Mouse (Mus musculus): Measurements from ENCODE around the gene Gp1ba. TPM values are rescaled to one million over a fixed set of nuclear protein-coding genes. Genes with fewer than 3 reads are reported as not detected.
A peak's percentile ranks its signal among the peaks of the same experiment; 100 is the strongest.

Gp1ba gene
- polyA plus RNA-seq, 2 experiments = 4.5 to 7.6 TPM

GRCm38 (mm10) chr11:70668335-70668770 is 29.4 kb downstream of the Gp1ba start:
- DNase-seq (ENCODE audit: low read depth in 3 of 3, low spot score in 3 of 3) (no peak), ATAC-seq (ENCODE audit: insufficient read depth) (peak; percentile 67)
- under 1% methylated on average over 15 of the region's 15 CpGs for WGBS (ENCODE audit: insufficient replicate concordance)
- no peaks in the 10 kb centered on the region for H3K27me3 ChIP-seq (ENCODE audit: control insufficient read depth, insufficient read depth, low read length)
- peaks cover 12% of the 10 kb centered on the region for H3K36me3 ChIP-seq (replicated peaks; ENCODE audit: control insufficient read depth, insufficient read depth, low read depth)
- H3K27ac ChIP-seq = peak overlapping the region; percentile 89
- no peaks in the 10 kb centered on the region for H3K9me3 ChIP-seq (ENCODE audit: control insufficient read depth, low read length)
- H3K4me2 ChIP-seq (ENCODE audit: low read depth) = peak overlapping the region; percentile 91
- TF ChIP-seq EP300 (IDR thresholded peaks at IDR 0.05; ENCODE audit: low read depth) = no peak
- TF ChIP-seq CTCF (IDR thresholded peaks at IDR 0.05; ENCODE audit: low read depth) = no peak
- H3K4me1 ChIP-seq (replicated peaks; ENCODE audit: control insufficient read depth in 2 of 2, insufficient read depth in 2 of 2, low read length in 1 of 2) = peaks cover 9 to 12% of the 10 kb centered on the region in 2 experiments
- peak overlapping the region; percentile 81 for H3K9ac ChIP-seq (replicated peaks)
- peak overlapping the region; percentile 79 to 93 for H3K4me3 ChIP-seq (ENCODE audit: insufficient read depth in 1 of 2, low read depth in 2 of 2, low read length in 2 of 2)

GRCm38 (mm10) chr11:70668771-70669505 is 30.0 kb downstream of the Gp1ba start, which contains the start of gene Spag7:
Spag7 (minus strand) TSS chr11:70669416.
- Histone ChIP-seq H3K9me3 (ENCODE audit: control insufficient read depth, low read length) (no peaks in the 10 kb centered on the region), H3K27me3 (ENCODE audit: control insufficient read depth, insufficient read depth, low read length) (no peaks in the 10 kb centered on the region), H3K4me1 (replicated peaks; ENCODE audit: control insufficient read depth in 2 of 2, insufficient read depth in 2 of 2, low read length in 1 of 2) (peaks cover 9 to 12% of the 10 kb centered on the region in 2 experiments), H3K27ac (peak within 1 kb of the TSS; percentile 89), H3K4me3 (ENCODE audit: insufficient read depth in 1 of 2, low read depth in 2 of 2, low read length in 2 of 2) (peak within 1 kb of the TSS; percentile 79 to 93), H3K9ac (replicated peaks) (peak within 1 kb of the TSS; percentile 81), H3K4me2 (ENCODE audit: low read depth) (peak within 1 kb of the TSS; percentile 91), H3K36me3 (replicated peaks; ENCODE audit: control insufficient read depth, insufficient read depth, low read depth) (peaks cover 12% of the 10 kb centered on the region)
- ATAC-seq (ENCODE audit: insufficient read depth) (peak; percentile 90), DNase-seq (ENCODE audit: low read depth in 3 of 3, low spot score in 3 of 3) (peak; percentile 99 to 100 (median 100))
- TF ChIP-seq CTCF (IDR thresholded peaks at IDR 0.05; ENCODE audit: low read depth) = no peak; the same call in 1 of the 2 replicates
- peak; percentile 57 for TF ChIP-seq EP300 (IDR thresholded peaks at IDR 0.05; ENCODE audit: low read depth)
- under 1% methylated on average over 44 of the region's 44 CpGs for WGBS (ENCODE audit: insufficient replicate concordance)

GRCm38 (mm10) chr11:70669582-70670345 is 30.8 kb downstream of the Gp1ba start:
- 1% methylated on average over 31 of the region's 31 CpGs for WGBS (ENCODE audit: insufficient replicate concordance)
- H3K36me3 ChIP-seq (replicated peaks; ENCODE audit: control insufficient read depth, insufficient read depth, low read depth) = peaks cover 6% of the 10 kb centered on the region
- peak overlapping the region; percentile 79 to 93 for H3K4me3 ChIP-seq (ENCODE audit: insufficient read depth in 1 of 2, low read depth in 2 of 2, low read length in 2 of 2)
- ATAC-seq (ENCODE audit: insufficient read depth) (no peak), DNase-seq (ENCODE audit: low read depth in 3 of 3, low spot score in 3 of 3) (peak; percentile 59 to 66 (median 63))
- no peaks in the 10 kb centered on the region for H3K9me3 ChIP-seq (ENCODE audit: control insufficient read depth, low read length)
- no peaks in the 10 kb centered on the region for H3K27me3 ChIP-seq (ENCODE audit: control insufficient read depth, insufficient read depth, low read length)
- peaks cover 9 to 12% of the 10 kb centered on the region in 2 experiments for H3K4me1 ChIP-seq (replicated peaks; ENCODE audit: control insufficient read depth in 2 of 2, insufficient read depth in 2 of 2, low read length in 1 of 2)
- peak overlapping the region; percentile 74 for H3K27ac ChIP-seq
- H3K4me2 ChIP-seq (ENCODE audit: low read depth) = peak overlapping the region; percentile 91
- H3K9ac ChIP-seq (replicated peaks) = peak overlapping the region; percentile 81
- no peak for TF ChIP-seq EP300 (IDR thresholded peaks at IDR 0.05; ENCODE audit: low read depth)
- TF ChIP-seq CTCF (IDR thresholded peaks at IDR 0.05; ENCODE audit: low read depth) = peak; percentile 63

GRCm38 (mm10) chr11:70670483-70670882 is 31.6 kb downstream of the Gp1ba start:
- peak overlapping the region; percentile 91 for H3K4me2 ChIP-seq (ENCODE audit: low read depth)
- H3K9me3 ChIP-seq (ENCODE audit: control insufficient read depth, low read length) = no peaks in the 10 kb centered on the region
- peak overlapping the region; percentile 79 to 93; a peak in 3 of 4 replicates for H3K4me3 ChIP-seq (ENCODE audit: insufficient read depth in 1 of 2, low read depth in 2 of 2, low read length in 2 of 2)
- H3K27ac ChIP-seq = no peak overlapping the region
- H3K36me3 ChIP-seq (replicated peaks; ENCODE audit: control insufficient read depth, insufficient read depth, low read depth) = no peaks in the 10 kb centered on the region
- ATAC-seq (ENCODE audit: insufficient read depth) (no peak), DNase-seq (ENCODE audit: low read depth in 3 of 3, low spot score in 3 of 3) (no peak)
- 57% methylated on average over 14 of the region's 14 CpGs for WGBS (ENCODE audit: insufficient replicate concordance)
- peaks cover 9 to 12% of the 10 kb centered on the region in 2 experiments for H3K4me1 ChIP-seq (replicated peaks; ENCODE audit: control insufficient read depth in 2 of 2, insufficient read depth in 2 of 2, low read length in 1 of 2)
- H3K9ac ChIP-seq (replicated peaks) = no peak overlapping the region; the same call in 1 of the 2 replicates
- no peaks in the 10 kb centered on the region for H3K27me3 ChIP-seq (ENCODE audit: control insufficient read depth, insufficient read depth, low read length)
- TF ChIP-seq EP300 (IDR thresholded peaks at IDR 0.05; ENCODE audit: low read depth) = no peak
- no peak for TF ChIP-seq CTCF (IDR thresholded peaks at IDR 0.05; ENCODE audit: low read depth)

All from liver, embryonic 14.5 days (tissue).